Mouse (Mus musculus) urinary bladder, adult 2 months (tissue): ENCODE measurements around the gene Amer3. TPM values are rescaled to one million over a fixed set of nuclear protein-coding genes. Genes with fewer than 3 reads are reported as not detected.
"Not testable (repeated sequence)": the region's sequence is repeated elsewhere in the genome, so short reads cannot be mapped to it uniquely, and the experiment has no call there.

Experiments used
- DNase-seq: peaks from one replicate; pipeline ENCODE4 v3.0.0; 2022; ENCODE audit warnings: low spot score
- polyA plus RNA-seq: library from polyadenylated mRNA; depleted of rRNA; stranded (reverse); fragments of >200 nt; gene quantifications from 2 replicates; pipeline ENCODE4 v1.2.3, GENCODE M21; 2012; rRNA removed

Amer3 gene
- polyA plus RNA-seq, 1 experiment, result 0.01 TPM

GRCm38 (mm10) chr1:34601323-34602047, 22.0 kb downstream of the Amer3 start:
- no peak for DNase-seq

GRCm38 (mm10) chr1:34602363-34602762, 22.9 kb downstream of the Amer3 start:
- no peak for DNase-seq

- no peak for DNase-seq
Measured at GRCm38 (mm10) chr1:34613801-34614200, 34.3 kb downstream of the Amer3 start.

- DNase-seq, result not testable (repeated sequence)
Measured at GRCm38 (mm10) chr1:34620116-34620515, 40.7 kb downstream of the Amer3 start.

- DNase-seq, result not testable (repeated sequence)
Measured at GRCm38 (mm10) chr1:34620761-34621160, 41.3 kb downstream of the Amer3 start.

GRCm38 (mm10) chr1:34635711-34636110, 56.3 kb downstream of the Amer3 start:
- no peak for DNase-seq

Other genes starting within 250 kb of the Amer3 start
- 34.3 and 41.4 TPM in 2 replicates for gene Ccdc115, start 140.0 kb upstream of the Amer3 start, polyA plus RNA-seq
- gene Imp4, start 139.8 kb upstream of the Amer3 start, polyA plus RNA-seq, result 25.4 TPM in 2 replicates
- 21.8 and 33.6 TPM in 2 replicates for gene Ptpn18, start 119.9 kb upstream of the Amer3 start, polyA plus RNA-seq
- gene Prss39, start 81.2 kb upstream of the Amer3 start, polyA plus RNA-seq, result not detected in 2 replicates
- gene Cfc1, start 44.0 kb upstream of the Amer3 start, polyA plus RNA-seq, result 0.34 and 0.35 TPM in 2 replicates
- not detected in 2 replicates for gene Prss40, start 18.7 kb upstream of the Amer3 start, polyA plus RNA-seq